Mouse (Mus musculus): ENCODE results near the gene Gm29797. TPM values are rescaled to one million over a fixed set of nuclear protein-coding genes. Genes with fewer than 3 reads are reported as not detected.

The Gm29797 gene
- total and polyA plus RNA-seq, 2 experiments from 2014 or later, result not detected

DNA sequence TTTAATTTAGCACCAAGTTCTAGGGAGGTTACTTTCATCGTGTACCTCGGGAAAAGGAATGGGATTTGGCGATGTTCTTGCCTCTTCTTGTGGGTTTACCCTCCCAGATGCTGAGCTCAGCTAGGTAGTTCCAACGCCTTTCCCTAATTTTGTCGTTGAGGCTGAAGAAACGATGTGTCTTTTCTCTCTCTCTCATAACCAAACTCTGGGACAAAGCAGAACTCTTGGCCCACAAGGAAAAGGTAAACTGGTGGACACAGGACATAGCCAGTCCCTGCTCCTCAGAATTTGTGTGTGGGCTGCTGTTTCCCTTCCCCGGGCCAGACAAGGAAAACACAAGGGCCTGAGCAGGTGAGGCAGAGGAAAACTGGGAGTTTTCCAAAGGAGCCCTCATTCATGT is 15.2 kb downstream of the Gm29797 start:
- 28% methylated on average over 7 of the region's 7 CpGs for WGBS
- ATAC-seq, result no peak
- H3K4me3 ChIP-seq (ENCODE audit: low read depth, low read length), result no peak overlapping the region
- H3K27ac ChIP-seq (ENCODE audit: low read depth, low read length), result no peak overlapping the region
- no peak overlapping the region for H3K4me2 ChIP-seq (ENCODE audit: low read depth)
- peaks cover 62% of the 10 kb centered on the region for H3K27me3 ChIP-seq (ENCODE audit: insufficient read depth, low read length)
- no peak for DNase-seq
- no peaks in the 10 kb centered on the region for H3K36me3 ChIP-seq (ENCODE audit: insufficient read depth)
- no peak overlapping the region for H3K9ac ChIP-seq
- TF ChIP-seq CTCF (IDR thresholded peaks at IDR 0.05; ENCODE audit: low read depth), result no peak
- 0 out of 2 replicates have a peak, but pooled peaks cover 8% of the 10 kb centered on the region for H3K4me1 ChIP-seq (ENCODE audit: insufficient read depth)
- no peaks in the 10 kb centered on the region for H3K9me3 ChIP-seq (ENCODE audit: low read length)

- 42% methylated on average over 1 of the region's 1 CpGs for WGBS
- TF ChIP-seq CTCF (IDR thresholded peaks at IDR 0.05; ENCODE audit: low read depth), result no peak
- H3K4me3 ChIP-seq (ENCODE audit: low read depth, low read length), result no peak overlapping the region
- 0 out of 2 replicates have a peak, but pooled peaks cover 8% of the 10 kb centered on the region for H3K4me1 ChIP-seq (ENCODE audit: insufficient read depth)
- no peak overlapping the region for H3K27ac ChIP-seq (ENCODE audit: low read depth, low read length)
- H3K27me3 ChIP-seq (ENCODE audit: insufficient read depth, low read length), result peaks cover 54% of the 10 kb centered on the region
- H3K4me2 ChIP-seq (ENCODE audit: low read depth), result no peak overlapping the region
- no peak for DNase-seq
- no peaks in the 10 kb centered on the region for H3K9me3 ChIP-seq (ENCODE audit: low read length)
- no peak overlapping the region for H3K9ac ChIP-seq
- no peak for ATAC-seq
- no peaks in the 10 kb centered on the region for H3K36me3 ChIP-seq (ENCODE audit: insufficient read depth)
Measured at GRCm38 (mm10) chr2:181673501-181673900, 16.7 kb downstream of the Gm29797 start.

GRCm38 (mm10) chr2:181674934-181675333 is 18.1 kb downstream of the Gm29797 start:
- TF ChIP-seq CTCF (IDR thresholded peaks at IDR 0.05; ENCODE audit: low read depth), result no peak
- Histone ChIP-seq H3K27me3 (ENCODE audit: insufficient read depth, low read length) (peaks cover 40% of the 10 kb centered on the region), H3K9ac (no peak overlapping the region), H3K4me3 (ENCODE audit: low read depth, low read length) (no peak overlapping the region), H3K27ac (ENCODE audit: low read depth, low read length) (no peak overlapping the region; the same call in 1 of the 2 replicates), H3K9me3 (ENCODE audit: low read length) (no peaks in the 10 kb centered on the region), H3K4me2 (ENCODE audit: low read depth) (no peak overlapping the region), H3K36me3 (ENCODE audit: insufficient read depth) (no peaks in the 10 kb centered on the region), H3K4me1 (ENCODE audit: insufficient read depth) (0 out of 2 replicates have a peak, but pooled peaks cover 8% of the 10 kb centered on the region)
- no peak for ATAC-seq
- DNase-seq, result no peak
- WGBS, result 83% methylated on average over 4 of the region's 4 CpGs

DNA sequence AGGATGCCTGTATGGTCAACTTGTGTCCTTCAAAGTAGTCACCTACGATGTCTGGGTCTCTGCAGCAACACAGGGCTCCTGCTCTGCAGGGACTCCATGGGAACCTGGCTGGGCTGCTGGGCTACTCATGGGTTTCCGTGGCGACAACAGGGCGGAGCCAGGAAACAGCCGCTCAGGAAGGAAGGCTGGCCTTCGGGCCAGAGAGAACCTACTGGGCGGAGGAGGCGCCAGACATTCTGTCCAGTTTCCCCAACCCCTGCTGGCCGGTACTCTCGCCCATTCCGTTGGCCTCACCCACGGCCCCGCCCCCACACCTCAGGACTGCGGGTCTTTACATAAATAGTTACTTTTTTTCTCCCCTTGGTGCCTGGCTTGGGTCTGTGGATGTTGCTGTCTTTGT is 18.6 kb downstream of the Gm29797 start:
- Histone ChIP-seq H3K4me3 (ENCODE audit: low read depth, low read length) (no peak overlapping the region), H3K4me1 (ENCODE audit: insufficient read depth) (0 out of 2 replicates have a peak, but pooled peaks cover 8% of the 10 kb centered on the region), H3K9ac (no peak overlapping the region), H3K36me3 (ENCODE audit: insufficient read depth) (no peaks in the 10 kb centered on the region), H3K9me3 (ENCODE audit: low read length) (no peaks in the 10 kb centered on the region), H3K27ac (ENCODE audit: low read depth, low read length) (0 out of 2 replicates have a peak overlapping the region, but pooled peaks have one; percentile 47), H3K27me3 (ENCODE audit: insufficient read depth, low read length) (peaks cover 35% of the 10 kb centered on the region), H3K4me2 (ENCODE audit: low read depth) (peak overlapping the region; percentile 30)
- 8% methylated on average over 14 of the region's 14 CpGs for WGBS
- ATAC-seq (peak; percentile 32; the same call in 1 of the 2 replicates), DNase-seq (peak; percentile 59)
- no peak for TF ChIP-seq CTCF (IDR thresholded peaks at IDR 0.05; ENCODE audit: low read depth)

GRCm38 (mm10) chr2:181676424-181676823 is 19.6 kb downstream of the Gm29797 start:
- Histone ChIP-seq H3K4me3 (ENCODE audit: low read depth, low read length) (no peak overlapping the region), H3K27me3 (ENCODE audit: insufficient read depth, low read length) (peaks cover 25% of the 10 kb centered on the region), H3K27ac (ENCODE audit: low read depth, low read length) (peak overlapping the region; percentile 47), H3K9ac (no peak overlapping the region), H3K36me3 (ENCODE audit: insufficient read depth) (no peaks in the 10 kb centered on the region), H3K9me3 (ENCODE audit: low read length) (no peaks in the 10 kb centered on the region), H3K4me2 (ENCODE audit: low read depth) (no peak overlapping the region), H3K4me1 (ENCODE audit: insufficient read depth) (peaks cover 14% of the 10 kb centered on the region)
- DNase-seq (peak; percentile 72), ATAC-seq (no peak)
- TF ChIP-seq CTCF (IDR thresholded peaks at IDR 0.05; ENCODE audit: low read depth), result peak; percentile 52
- 29% methylated on average over 2 of the region's 2 CpGs for WGBS

DNA sequence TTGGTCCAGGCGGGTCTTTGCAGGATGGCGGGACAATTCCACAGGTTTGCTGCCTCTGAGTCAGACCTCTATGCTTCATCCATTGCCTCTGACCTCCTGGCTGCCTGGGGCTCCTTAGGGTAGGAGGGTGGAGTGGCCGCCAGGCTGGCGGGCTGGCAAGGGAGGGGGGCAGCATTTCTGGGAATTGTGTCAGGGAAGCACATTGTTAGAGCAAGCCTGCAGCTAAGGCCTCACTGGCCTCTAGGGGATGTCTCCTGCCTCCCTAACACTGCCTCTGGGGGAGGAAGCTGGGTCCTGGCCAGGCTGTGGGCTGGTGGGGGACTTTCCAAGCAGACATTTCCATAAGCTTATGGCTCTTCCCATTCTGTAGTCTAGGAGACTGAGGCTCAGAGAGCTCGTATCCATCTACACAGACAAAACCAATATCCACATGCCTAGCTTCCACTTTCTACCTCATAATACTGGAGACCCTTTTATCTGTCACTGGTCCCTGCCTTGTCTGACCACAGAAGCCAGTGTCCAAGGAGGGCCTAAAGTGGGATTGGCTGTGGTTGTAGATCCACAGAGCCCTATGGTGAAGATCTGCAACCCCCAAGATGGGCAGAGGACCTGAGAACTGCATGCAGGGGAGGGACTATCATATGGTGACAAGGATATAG is 20.4 kb downstream of the Gm29797 start:
- H3K36me3 ChIP-seq (ENCODE audit: insufficient read depth), result no peaks in the 10 kb centered on the region
- 56% methylated on average over 5 of the region's 5 CpGs for WGBS
- ATAC-seq, result no peak
- TF ChIP-seq CTCF (IDR thresholded peaks at IDR 0.05; ENCODE audit: low read depth), result peak; percentile 38; the same call in 1 of the 2 replicates
- H3K27me3 ChIP-seq (ENCODE audit: insufficient read depth, low read length), result peaks cover 18% of the 10 kb centered on the region
- H3K4me1 ChIP-seq (ENCODE audit: insufficient read depth), result peaks cover 19% of the 10 kb centered on the region
- H3K9me3 ChIP-seq (ENCODE audit: low read length), result no peaks in the 10 kb centered on the region
- H3K4me3 ChIP-seq (ENCODE audit: low read depth, low read length), result no peak overlapping the region
- DNase-seq, result no peak
- no peak overlapping the region for H3K4me2 ChIP-seq (ENCODE audit: low read depth)
- H3K27ac ChIP-seq (ENCODE audit: low read depth, low read length), result no peak overlapping the region
- H3K9ac ChIP-seq, result no peak overlapping the region

- no peak for TF ChIP-seq CTCF (IDR thresholded peaks at IDR 0.05; ENCODE audit: low read depth)
- Histone ChIP-seq H3K4me1 (ENCODE audit: insufficient read depth) (peaks cover 21% of the 10 kb centered on the region), H3K9ac (no peak overlapping the region), H3K9me3 (ENCODE audit: low read length) (no peaks in the 10 kb centered on the region), H3K27ac (ENCODE audit: low read depth, low read length) (no peak overlapping the region), H3K4me3 (ENCODE audit: low read depth, low read length) (no peak overlapping the region), H3K36me3 (ENCODE audit: insufficient read depth) (no peaks in the 10 kb centered on the region), H3K4me2 (ENCODE audit: low read depth) (no peak overlapping the region), H3K27me3 (ENCODE audit: insufficient read depth, low read length) (peaks cover 13% of the 10 kb centered on the region)
- ATAC-seq (no peak), DNase-seq (no peak)
- 66% methylated on average over 3 of the region's 3 CpGs for WGBS
Measured at GRCm38 (mm10) chr2:181677755-181678098, 20.9 kb downstream of the Gm29797 start.
